Mouse (Mus musculus) heart, adult 18-20 months (tissue): Measurements from ENCODE around the gene Ace. TPM values are rescaled to one million over a fixed set of nuclear protein-coding genes. Genes with fewer than 3 reads are reported as not detected.
"Not testable (repeated sequence)": the region's sequence is repeated elsewhere in the genome, so short reads cannot be mapped to it uniquely, and the experiment has no call there.

Source experiments
- DNase-seq, 2 experiments: peaks; one replicate each; pipeline ENCODE4 v3.0.0; 2021 to 2022; ENCODE audit warnings: mixed read lengths in 1 of 2
- total RNA-seq, 2 experiments: library from RNA; stranded (reverse); gene quantifications; 2 replicates each; pipeline ENCODE4 v1.2.3; 2021

The Ace gene
- total RNA-seq, 2 experiments from 2014 or later = 22.2 to 25.1 TPM

- DNase-seq = no peak
Observed at GRCm38 (mm10) chr11:105989446-105989845, 21.7 kb downstream of the Ace start.

- DNase-seq = no peak
Observed at GRCm38 (mm10) chr11:105990231-105990630, 22.5 kb downstream of the Ace start.

GRCm38 (mm10) chr11:105994375-105994774 is 26.6 kb downstream of the Ace start, which contains the start of gene Ace3:
Ace3 (plus strand) TSS chr11:105994675.
- no peak for DNase-seq

- no peak for DNase-seq
Observed at GRCm38 (mm10) chr11:106000062-106000461, 32.3 kb downstream of the Ace start.

GRCm38 (mm10) chr11:106001718-106002117 is 34.0 kb downstream of the Ace start:
- peak in 1 of 2 experiments; percentile 38 for DNase-seq

- DNase-seq = no peak
Observed at GRCm38 (mm10) chr11:106004576-106004975, 36.8 kb downstream of the Ace start.

GRCm38 (mm10) chr11:106005970-106006369 is 38.2 kb downstream of the Ace start:
- DNase-seq = no peak

- DNase-seq = peak; percentile 44 to 85
Observed at GRCm38 (mm10) chr11:106007821-106008220, 40.1 kb downstream of the Ace start, which contains the start of gene Kcnh6. Kcnh6 (plus strand) TSS chr11:106008124.

- DNase-seq = no peak
Observed at GRCm38 (mm10) chr11:106012711-106013110, 45.0 kb downstream of the Ace start.

GRCm38 (mm10) chr11:106013556-106014225 is 45.9 kb downstream of the Ace start:
- DNase-seq = peak; percentile 60 to 61

- DNase-seq = no peak
Observed at GRCm38 (mm10) chr11:106016440-106016839, 48.7 kb downstream of the Ace start.

- DNase-seq = no peak
Observed at GRCm38 (mm10) chr11:106020051-106020763, 52.5 kb downstream of the Ace start.

- no peak for DNase-seq
Observed at GRCm38 (mm10) chr11:106025774-106026173, 58.0 kb downstream of the Ace start.

- peak; percentile 54 to 70 for DNase-seq
Observed at GRCm38 (mm10) chr11:106026465-106027151, 58.9 kb downstream of the Ace start.

- no peak for DNase-seq
Observed at GRCm38 (mm10) chr11:106027607-106028006, 59.9 kb downstream of the Ace start.

- not testable (repeated sequence) for DNase-seq
Observed at GRCm38 (mm10) chr11:106032074-106032473, 64.3 kb downstream of the Ace start.

- peak; percentile 50 to 55 for DNase-seq
Observed at GRCm38 (mm10) chr11:106033491-106033919, 65.8 kb downstream of the Ace start.

- no peak for DNase-seq
Observed at GRCm38 (mm10) chr11:106034986-106035385, 67.2 kb downstream of the Ace start.

- DNase-seq = peak; percentile 98 to 100
Observed at GRCm38 (mm10) chr11:106036548-106037417, 69.0 kb downstream of the Ace start, which contains the start of gene Dcaf7. Dcaf7 (plus strand) TSS chr11:106036872.

- no peak for DNase-seq
Observed at GRCm38 (mm10) chr11:106037418-106037751, 69.6 kb downstream of the Ace start.
